Mouse (Mus musculus): Measurements from ENCODE around the gene Rab13. TPM values are rescaled to one million over a fixed set of nuclear protein-coding genes. Genes with fewer than 3 reads are reported as not detected.

Rab13 gene
- polyA plus RNA-seq, 2 experiments from 2014 or later = 0.62 TPM; not detected in 1

DNA sequence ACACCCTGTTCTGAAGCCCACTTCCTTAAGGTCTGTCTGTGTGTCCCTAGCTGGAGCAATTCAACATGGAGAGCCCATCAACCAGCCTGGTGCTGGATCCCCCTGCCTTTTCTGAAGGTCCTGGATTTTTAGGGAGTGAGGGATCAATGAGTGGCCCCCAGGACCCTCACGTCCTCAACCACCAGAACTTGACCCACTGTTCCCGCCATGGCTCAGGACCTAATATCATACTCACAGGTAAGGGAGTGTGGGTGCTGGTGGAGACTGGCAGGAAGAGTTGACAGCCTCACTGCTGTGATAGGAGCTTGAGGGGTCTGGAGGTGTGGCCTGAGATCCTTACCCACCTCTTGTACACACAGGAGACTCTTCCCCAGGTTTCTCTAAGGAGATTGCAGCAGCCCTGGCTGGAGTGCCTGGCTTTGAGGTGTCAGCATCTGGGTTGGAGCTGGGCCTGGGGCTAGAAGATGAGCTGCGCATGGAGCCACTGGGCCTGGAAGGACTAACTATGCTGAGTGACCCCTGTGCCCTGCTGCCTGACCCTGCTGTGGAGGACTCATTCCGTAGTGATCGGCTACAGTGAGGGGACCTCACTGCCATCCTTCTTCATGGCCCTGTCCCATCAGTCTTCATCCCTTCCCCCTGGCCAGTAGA lies 49.8 kb downstream of the Rab13 start:
- ATAC-seq = no peak

GRCm38 (mm10) chr3:90264687-90265033 lies 51.2 kb downstream of the Rab13 start:
- no peak for ATAC-seq

DNA sequence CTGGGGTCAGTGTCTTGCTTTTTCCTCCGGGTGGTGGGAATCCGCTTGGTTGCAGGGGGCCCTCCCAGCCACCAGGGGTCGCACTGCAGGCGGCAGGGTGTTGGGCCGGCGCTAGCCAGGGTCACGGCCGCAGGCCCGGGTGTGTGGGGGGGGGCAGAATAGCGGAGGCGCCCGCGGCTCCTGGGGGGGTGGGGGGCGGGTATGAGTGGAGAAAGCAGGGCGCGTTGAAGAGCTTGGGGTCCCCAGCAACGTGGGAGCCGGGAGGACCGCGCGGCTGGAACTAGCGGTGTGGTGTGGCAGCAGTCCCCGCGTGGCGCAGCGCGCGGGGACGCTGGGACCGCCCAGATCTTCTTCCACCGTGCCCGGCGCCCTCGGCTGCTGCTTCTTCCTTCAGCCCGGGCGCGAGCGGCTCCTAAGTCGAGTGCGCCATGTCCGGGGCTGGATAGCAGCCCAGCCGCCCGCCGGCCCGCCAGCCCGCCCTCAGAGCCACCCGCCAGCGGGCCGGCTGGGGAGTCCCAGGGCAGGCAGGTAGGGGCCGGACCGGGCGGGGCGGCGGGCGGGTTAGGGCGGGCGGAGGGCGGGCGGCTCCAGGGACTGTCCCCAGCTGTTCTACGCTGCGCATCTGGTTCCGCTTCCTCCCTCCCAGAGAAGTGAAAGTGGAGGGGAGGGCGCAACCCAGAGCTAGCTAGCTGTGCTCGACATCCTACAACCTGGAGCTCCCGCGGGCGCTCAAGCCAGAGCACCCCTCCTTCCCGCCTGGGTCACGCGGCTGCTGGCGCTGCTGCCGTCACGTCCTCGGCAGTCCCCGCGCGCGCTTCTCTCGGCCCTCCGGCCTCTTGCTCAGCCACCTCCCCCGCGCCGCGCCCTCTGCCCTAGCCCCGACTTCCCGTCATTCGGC lies 51.8 kb downstream of the Rab13 start, which contains the start of gene Dennd4b:
TSS of gene Dennd4b (plus strand) at position 152 of the 898 bp plus-strand sequence.
- peak; percentile 86 for ATAC-seq

DNA sequence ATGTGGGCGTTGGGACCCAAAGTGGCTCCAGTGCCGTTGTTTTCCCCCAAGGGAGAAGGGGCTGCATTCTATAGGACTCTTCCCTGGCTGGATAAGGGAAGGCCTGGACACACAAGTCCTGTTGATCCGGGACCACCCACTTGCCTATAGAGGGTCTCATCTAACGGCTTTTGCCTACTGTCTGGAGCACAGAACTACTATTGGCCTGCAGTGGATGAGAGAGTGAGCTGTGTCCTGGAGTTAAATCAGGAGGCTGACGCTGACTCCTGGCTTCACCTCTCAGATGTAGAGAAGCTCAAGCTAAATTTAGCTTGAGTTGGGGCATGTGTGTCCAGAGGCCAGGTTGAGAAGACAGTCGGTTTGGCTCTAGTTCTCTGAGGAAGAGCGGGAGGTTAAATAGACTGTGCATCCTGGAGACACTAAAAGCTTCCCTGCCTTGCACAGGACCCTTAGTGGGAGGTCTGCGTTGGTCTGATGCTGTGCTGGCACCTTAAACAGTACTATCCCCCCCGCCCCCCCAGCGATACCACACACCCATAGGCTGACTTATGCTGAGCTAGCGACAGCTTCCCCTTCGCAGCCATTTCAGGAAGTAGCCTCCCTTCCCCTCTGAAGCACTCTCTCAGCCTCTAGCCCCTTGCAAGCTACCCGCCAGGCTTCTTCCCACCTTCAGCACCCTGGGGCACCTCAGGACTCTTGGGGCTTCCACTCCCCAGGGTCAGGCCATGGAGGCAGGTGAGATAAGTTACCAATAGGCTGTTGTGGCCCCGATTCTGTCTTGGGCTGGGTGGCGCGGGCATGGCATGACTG lies 52.6 kb downstream of the Rab13 start:
- ATAC-seq = peak; percentile 50

DNA sequence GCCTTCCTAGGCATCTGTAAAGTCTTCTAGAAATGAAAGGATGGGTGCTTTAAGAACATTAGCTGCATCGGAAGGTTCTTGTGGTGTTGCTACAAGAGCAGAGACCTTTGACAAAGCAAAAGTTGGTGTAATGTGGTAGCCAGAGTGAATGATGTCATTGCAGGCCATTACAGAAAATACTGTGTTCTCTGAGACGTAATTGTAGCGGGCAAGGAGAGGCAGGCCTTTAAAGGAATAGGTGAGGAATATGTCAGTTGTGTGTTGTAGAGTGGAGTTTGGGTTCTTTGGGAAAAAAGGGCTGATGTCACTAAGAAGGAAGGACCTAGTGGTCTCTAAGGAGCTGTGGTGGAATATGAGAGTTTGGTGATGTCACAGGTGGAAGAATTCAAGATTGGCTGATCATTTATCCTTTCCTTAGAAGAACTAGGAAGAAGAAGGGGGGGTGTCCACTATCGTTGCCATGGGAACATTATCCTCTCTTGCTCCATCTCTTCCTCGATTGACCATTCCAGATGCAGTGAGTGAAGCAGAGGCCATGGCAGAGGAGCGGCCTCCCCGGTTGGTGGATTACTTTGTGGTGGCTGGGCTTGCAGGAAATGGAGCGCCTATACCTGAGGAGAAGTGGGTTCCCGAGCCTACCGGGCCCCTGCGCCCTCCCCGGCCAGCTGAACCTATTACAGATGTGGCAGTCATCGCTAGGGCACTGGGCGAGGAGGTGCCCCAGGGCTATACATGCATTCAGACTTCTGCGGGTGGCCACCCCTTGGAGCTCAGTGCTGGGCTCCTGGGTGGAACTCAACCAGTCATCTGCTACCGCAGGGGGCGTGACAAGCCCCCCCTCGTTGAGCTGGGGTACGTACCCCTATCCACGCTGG lies 53.6 kb downstream of the Rab13 start:
- no peak for ATAC-seq

DNA sequence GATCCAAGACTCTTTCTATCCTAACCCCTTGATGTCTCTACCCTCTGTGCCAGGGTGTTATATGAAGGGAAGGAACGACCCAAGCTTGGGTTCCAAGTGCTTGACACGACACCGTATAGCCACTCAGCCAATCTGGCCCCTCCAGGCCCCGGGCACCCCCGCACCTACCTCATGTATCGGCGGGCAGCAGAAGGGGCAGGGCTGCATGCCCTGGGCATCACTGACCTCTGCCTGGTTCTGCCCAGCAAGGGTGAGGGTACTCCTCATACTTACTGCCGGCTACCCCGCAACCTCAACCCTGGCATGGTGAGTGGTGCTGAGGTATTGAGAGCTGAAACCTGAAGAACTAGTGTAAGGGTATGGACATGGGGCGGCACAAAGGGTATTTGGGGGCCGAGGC lies 54.7 kb downstream of the Rab13 start:
- ATAC-seq = no peak

- no peak for ATAC-seq
These were observed 55.5 kb downstream of the Rab13 start for GRCm38 (mm10) chr3:90268971-90269370.

DNA sequence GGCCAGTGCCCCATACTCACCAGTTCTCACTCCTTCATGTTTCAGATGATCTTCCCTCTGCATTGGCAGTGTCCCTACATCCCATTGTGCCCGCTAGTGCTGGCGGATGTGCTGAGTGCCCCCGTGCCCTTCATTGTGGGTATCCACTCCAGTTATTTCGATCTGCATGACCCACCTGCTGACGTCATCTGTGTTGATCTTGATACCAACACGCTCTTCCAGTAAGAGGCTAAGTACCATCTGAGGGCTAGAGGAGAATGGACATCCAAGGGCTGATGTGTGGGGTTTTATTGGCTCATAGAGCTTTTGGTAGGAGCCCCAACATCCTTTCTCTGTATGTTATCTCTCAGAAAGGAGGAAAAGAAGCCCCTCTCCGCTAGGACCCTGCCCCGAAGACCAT lies 57.3 kb downstream of the Rab13 start:
- no peak for ATAC-seq

- ATAC-seq = no peak
These were observed 58.7 kb downstream of the Rab13 start for GRCm38 (mm10) chr3:90272170-90272569.

DNA sequence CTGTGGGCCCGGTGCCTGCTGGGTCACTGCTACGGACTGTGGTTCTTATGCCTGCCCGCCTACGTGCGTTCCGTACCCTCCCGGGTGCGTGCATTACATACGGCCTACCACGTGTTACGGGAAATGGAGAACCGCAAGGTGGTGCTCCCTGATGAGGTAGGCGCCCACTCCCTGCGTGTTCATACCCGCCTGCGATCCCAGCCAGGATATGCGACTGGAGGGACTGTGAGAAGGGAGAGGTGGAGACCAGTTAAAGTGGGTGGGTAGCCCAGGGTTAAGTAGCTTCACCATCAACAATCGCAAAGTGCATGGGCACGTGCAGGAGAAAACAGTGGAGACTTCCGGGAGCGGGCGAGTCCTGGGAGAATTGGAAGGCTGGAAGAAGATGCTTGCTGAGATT lies 60.4 kb downstream of the Rab13 start:
- no peak for ATAC-seq

DNA sequence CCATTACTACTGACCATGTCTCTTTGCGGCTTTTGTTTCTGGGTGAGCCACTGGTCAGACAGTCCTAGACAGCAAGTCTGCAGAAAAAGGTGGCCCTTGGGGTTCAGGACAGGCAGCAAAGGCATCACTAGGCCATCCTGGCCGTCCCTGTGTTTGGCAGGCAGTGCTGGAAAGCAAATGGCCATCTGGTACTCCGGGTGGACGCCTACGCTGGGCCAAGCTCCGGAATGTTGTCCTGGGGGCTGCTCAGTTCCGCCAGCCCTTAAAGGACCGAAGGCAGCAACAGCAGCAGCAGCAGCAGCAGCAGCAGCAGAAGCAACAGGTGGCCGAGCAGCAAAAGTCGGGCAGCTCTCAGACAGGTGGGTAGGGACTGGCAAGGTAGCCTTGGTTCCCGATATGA lies 61.8 kb downstream of the Rab13 start:
- ATAC-seq = no peak

Other genes with a start within 250 kb of the Rab13 start
- 10 to 100 TPM; 51.0 to 72.3 TPM for gene Hax1, start 214.9 kb upstream of the Rab13 start, polyA plus RNA-seq (2017; shearing (Covaris generic))
- 100 to 1,000 TPM; 295 to 347 TPM for gene 4933434E20Rik, start 162.1 kb upstream of the Rab13 start, polyA plus RNA-seq (2017; shearing (Covaris generic))
- gene Ubap2l, start 161.1 kb upstream of the Rab13 start, polyA plus RNA-seq (2017; shearing (Covaris generic)) = 100 to 1,000 TPM; 189 to 209 TPM
- 100 to 1,000 TPM; 850 to 880 TPM for gene Tpm3, start 141.0 kb upstream of the Rab13 start, polyA plus RNA-seq (2017; shearing (Covaris generic))
- gene Nup210l, start 109.6 kb upstream of the Rab13 start, polyA plus RNA-seq (2017; shearing (Covaris generic)) = under 1 TPM; 0.15 to 0.37 TPM
- 1,000 to 10,000 TPM; 7,353 to 7,820 TPM for gene Rps27, start within 50 bp of the Rab13 start, polyA plus RNA-seq (2017; shearing (Covaris generic))
- 10 to 100 TPM; 74.8 to 85.6 TPM for gene Jtb, start 17.9 kb downstream of the Rab13 start, polyA plus RNA-seq (2017; shearing (Covaris generic))
- not detected for gene Creb3l4, start 29.8 kb downstream of the Rab13 start, polyA plus RNA-seq (2017; shearing (Covaris generic))
- 10 to 100 TPM; 48.5 to 65.9 TPM for gene Slc39a1, start 34.5 kb downstream of the Rab13 start, polyA plus RNA-seq (2017; shearing (Covaris generic))
- gene Crtc2, start 40.5 kb downstream of the Rab13 start, polyA plus RNA-seq (2017; shearing (Covaris generic)) = 10 to 100 TPM; 33.2 to 42.9 TPM
- gene Dennd4b, start 51.5 kb downstream of the Rab13 start, polyA plus RNA-seq (2017; shearing (Covaris generic)) = 10 to 100 TPM; 15.8 to 25.5 TPM
- gene Gatad2b, start 79.5 kb downstream of the Rab13 start, polyA plus RNA-seq (2017; shearing (Covaris generic)) = 10 to 100 TPM; 20.3 to 21.3 TPM
- under 1 TPM in 1 of 2 experiments, not detected in 1; 0.21 TPM for gene Slc27a3, start 176.2 kb downstream of the Rab13 start, polyA plus RNA-seq (2017; shearing (Covaris generic))
- 10 to 100 TPM; 13.8 to 17.2 TPM for gene Ints3, start 219.9 kb downstream of the Rab13 start, polyA plus RNA-seq (2017; shearing (Covaris generic))

All from activated CD4-positive, CD25-positive, alpha-beta regulatory T cell, adult 4 months (primary cell).